Comparison of ENCODE assay signal across 33 mouse cellular contexts in genomic region chr4:44326721-44327120, GRCm38 (mm10). TPM values are rescaled to one million over a fixed set of nuclear protein-coding genes. Genes with fewer than 3 reads are reported as not detected.
"Had no signal": no experiment of that assay in that cellular context is flagged by ENCODE, and none has a peak within 500 bp of the region (broad histone marks: within the 10 kb centered on the region; RNA-seq: fewer than 3 reads in every experiment).

No protein-coding gene starts in this region.

- H3K4me3 ChIP-seq: limb, embryonic 10.5 days; limb, embryonic 12.5 days; limb, embryonic 13.5 days; limb, embryonic 15.5 days; liver, embryonic 12.5 days; liver, embryonic 13.5 days; liver, embryonic 15.5 days; lung, embryonic 15.5 days; megakaryocyte, embryonic 14.5 days; midbrain, embryonic 10.5 days; midbrain, embryonic 12.5 days; midbrain, embryonic 13.5 days; midbrain, embryonic 15.5 days; myocyte; neural tube, embryonic 12.5 days had no signal

- DNase-seq: left cerebral cortex, postnatal 4 days; liver; liver, embryonic 13.5 days; liver, postnatal 0 days; lung, adult 18-20 months; lung, adult 2 months; lung, embryonic 14.5 days; lung, postnatal 10 days; lung, postnatal 14 days; lung, postnatal 36 days; lung, postnatal 4 days; midbrain, embryonic 14.5 days had no signal

- H3K4me1 ChIP-seq: limb, embryonic 10.5 days; limb, embryonic 12.5 days; limb, embryonic 13.5 days; limb, embryonic 15.5 days; lung, embryonic 15.5 days; megakaryocyte, embryonic 14.5 days; midbrain, embryonic 10.5 days; midbrain, embryonic 12.5 days; midbrain, embryonic 13.5 days; midbrain, embryonic 15.5 days; neural tube, embryonic 12.5 days had no signal

- H3K27me3 ChIP-seq: limb, embryonic 12.5 days; limb, embryonic 13.5 days; limb, embryonic 15.5 days; liver, embryonic 12.5 days; liver, embryonic 13.5 days; liver, embryonic 15.5 days; lung, embryonic 15.5 days; megakaryocyte, embryonic 14.5 days; midbrain, embryonic 12.5 days; midbrain, embryonic 13.5 days; midbrain, embryonic 15.5 days; neural tube, embryonic 12.5 days had no signal

- H3K4me2 ChIP-seq: limb, embryonic 12.5 days; limb, embryonic 13.5 days; limb, embryonic 15.5 days; liver, embryonic 11.5 days; liver, embryonic 12.5 days; liver, embryonic 13.5 days; liver, embryonic 15.5 days; lung, embryonic 14.5 days; lung, embryonic 15.5 days; midbrain, embryonic 11.5 days; midbrain, embryonic 12.5 days; midbrain, embryonic 13.5 days; midbrain, embryonic 15.5 days; neural tube, embryonic 12.5 days had no signal

- H3K9ac ChIP-seq: limb, embryonic 12.5 days; limb, embryonic 13.5 days; limb, embryonic 15.5 days; liver, embryonic 12.5 days; liver, embryonic 13.5 days; liver, embryonic 14.5 days; liver, embryonic 15.5 days; liver, postnatal 0 days; lung, embryonic 14.5 days; lung, embryonic 15.5 days; midbrain, embryonic 12.5 days; midbrain, embryonic 13.5 days; midbrain, embryonic 15.5 days; neural tube, embryonic 12.5 days had no signal

- ATAC-seq: liver, embryonic 12.5 days; liver, postnatal 0 days; lung, postnatal 0 days; midbrain, embryonic 13.5 days; midbrain, embryonic 15.5 days; midbrain, embryonic 16.5 days had no signal

- H3K36me3 ChIP-seq: midbrain, embryonic 15.5 days had no signal

- H3K9me3 ChIP-seq: limb, embryonic 10.5 days; limb, embryonic 12.5 days; limb, embryonic 13.5 days; limb, embryonic 15.5 days; liver, embryonic 12.5 days; liver, embryonic 13.5 days; liver, embryonic 15.5 days; lung, embryonic 15.5 days; megakaryocyte, embryonic 14.5 days; midbrain, embryonic 10.5 days; midbrain, embryonic 12.5 days; midbrain, embryonic 13.5 days; midbrain, embryonic 15.5 days; neural tube, embryonic 12.5 days had no signal

- H3K27ac ChIP-seq: limb, embryonic 10.5 days; limb, embryonic 12.5 days; limb, embryonic 13.5 days; limb, embryonic 15.5 days; liver, embryonic 12.5 days; liver, embryonic 13.5 days; liver, embryonic 14.5 days; liver, embryonic 15.5 days; lung, embryonic 15.5 days; macrophage; midbrain, embryonic 10.5 days; midbrain, embryonic 12.5 days; midbrain, embryonic 13.5 days; midbrain, embryonic 15.5 days; neural tube, embryonic 12.5 days had no signal

RNA-seq across cellular contexts. Expression of gene Melk, which starts 26.0 kb away (rescaled TPM):
- polyA plus RNA-seq: liver, adult 2 months had no signal
